Mouse (Mus musculus): Measurements from ENCODE around the gene Klc2.
"Not testable (repeated sequence)": the region's sequence is repeated elsewhere in the genome, so short reads cannot be mapped to it uniquely, and the experiment has no call there.

Gene Klc2

DNA sequence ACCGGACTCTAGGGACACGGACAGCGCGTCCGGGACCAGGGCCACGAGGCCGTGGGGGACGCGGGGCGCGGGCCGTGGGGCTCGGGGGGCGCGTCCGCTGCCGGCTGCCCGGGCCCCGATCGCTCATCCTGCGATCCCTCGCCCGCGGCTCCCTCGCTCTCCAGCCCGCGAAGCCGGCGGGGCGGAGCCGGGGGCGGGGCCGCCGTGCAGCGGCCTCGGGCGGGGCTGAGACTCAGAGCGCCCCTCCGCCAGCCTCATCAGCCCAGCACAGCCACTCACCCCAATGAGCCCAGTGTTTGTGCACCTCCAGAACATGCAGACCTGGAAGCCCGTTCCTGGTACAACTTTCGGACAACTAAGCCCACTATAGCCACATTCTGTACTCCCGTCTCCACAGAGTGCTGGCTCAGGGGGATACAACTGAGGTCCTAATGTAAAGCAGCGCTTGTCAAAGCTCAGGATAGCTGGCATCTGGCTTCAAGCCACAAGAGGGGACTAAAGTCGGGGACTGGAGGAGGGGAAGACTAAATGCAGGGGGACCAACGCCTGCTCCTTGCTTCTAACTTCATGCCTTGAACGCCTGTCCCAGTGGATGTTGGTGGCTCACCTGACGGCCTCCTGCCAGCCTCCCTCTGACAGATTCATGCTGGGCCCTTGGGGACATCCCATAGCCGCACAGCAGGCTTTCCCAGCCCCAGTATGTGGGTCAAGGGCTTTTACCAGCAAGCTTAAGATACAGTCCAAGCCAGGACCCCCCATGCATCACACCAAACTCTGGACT lies 19.8 kb downstream of the Klc2 start, which contains the start of gene Cnih2:
Gene Cnih2 (minus strand): TSS at position 159 of the 781 bp plus-strand sequence.
- peak; percentile 81 to 89 for DNase-seq

DNA sequence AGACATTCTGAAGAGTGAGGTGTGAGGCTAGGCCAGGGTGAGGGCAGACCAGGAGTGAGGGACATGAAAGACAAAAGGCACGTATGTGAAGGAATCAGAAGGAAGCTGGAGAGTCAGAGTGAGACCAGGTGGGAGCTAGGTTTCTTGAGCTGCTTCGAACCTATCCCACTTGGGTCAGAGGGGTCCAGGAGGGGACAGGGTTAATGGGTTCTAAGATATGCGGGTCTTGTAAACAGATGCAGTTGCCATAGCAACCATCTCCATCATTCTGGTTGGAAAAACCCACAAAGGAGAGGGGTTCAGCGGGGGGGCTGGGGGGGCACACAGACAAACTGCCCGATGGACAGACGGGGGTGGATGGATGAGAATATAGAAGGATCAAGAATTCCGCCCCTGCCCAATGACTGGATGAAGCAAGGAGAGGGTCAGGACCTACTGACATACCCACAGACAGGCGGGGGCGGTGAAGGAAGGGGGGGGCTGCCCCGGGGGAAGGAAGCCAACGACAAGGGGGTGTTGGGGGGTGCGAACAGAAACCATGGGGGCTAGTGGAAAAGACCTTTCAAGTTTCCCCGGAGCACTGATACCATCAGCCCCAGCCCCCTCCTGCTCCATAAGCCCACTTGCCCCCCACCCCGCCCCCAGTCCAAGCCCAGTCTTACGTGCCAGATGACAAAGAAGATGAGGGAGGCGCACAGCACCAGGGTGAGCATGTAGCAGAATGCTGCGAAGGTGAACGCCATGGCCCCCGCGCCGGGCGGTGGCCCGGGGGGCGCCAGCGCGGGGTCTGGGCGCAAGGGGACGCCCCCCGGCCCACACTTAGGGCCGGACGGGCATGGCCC lies 20.6 kb downstream of the Klc2 start:
- DNase-seq: peak in 1 of 2 experiments; percentile 50

DNA sequence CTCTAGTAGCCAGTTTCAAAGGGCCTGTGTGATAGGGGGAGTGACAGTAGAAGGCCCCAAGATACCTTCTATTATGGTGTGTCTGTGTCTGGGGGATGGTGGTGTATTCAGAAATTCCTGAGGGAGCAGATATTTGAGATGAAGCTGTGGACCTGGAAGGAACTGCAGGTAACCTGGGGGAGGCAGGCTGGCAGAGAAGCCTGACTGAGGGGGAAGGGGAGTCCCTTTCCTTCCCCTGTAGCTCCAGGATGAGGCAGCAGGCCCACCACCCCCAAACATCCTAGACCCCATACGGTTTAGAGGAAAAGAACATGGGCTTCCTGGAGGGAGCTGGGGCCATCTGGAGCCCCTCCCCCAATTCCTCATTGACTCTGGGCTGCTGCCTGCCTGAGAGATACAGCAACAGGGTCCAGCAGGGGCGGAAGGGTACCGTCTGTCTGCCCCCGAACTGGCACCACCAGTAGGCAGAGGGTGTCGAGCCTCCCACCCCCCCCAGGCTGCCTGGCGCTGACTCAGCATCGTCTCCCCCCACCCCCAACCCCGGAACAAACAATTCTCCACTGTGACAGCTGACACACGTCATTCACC lies 22.4 kb downstream of the Klc2 start:
- DNase-seq: peak in 1 of 2 experiments; percentile 47

DNA sequence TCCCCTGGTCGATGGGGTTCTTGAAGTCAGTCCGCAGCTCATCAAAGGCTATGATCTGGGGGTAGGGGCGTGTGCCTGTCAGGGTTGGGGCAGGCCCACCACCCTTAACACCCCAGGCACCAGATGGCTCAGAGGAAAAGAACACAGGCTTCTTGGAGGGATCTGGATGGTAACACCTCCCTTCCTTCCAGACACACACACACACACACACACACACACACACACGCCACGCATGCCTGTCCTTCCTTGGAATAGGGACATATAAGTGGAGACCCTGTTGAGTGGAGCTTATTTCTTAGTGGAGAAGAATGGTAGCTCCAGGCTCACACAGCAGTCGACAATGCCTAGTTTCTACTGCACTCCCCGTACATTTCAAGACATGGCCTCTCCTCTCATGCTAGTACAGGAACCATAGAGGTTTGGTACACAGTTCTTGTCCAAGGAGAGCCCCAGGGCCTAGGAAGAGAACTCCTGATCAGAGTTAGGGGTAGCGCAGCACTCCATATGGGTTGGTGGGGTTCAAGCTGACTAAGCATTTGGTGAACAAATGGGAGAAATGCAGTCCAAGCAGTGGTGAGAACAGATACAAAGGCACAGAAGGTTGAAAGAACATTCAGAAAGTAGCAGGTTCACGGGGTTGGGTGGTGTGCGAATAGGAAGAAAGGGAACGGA lies 23.5 kb downstream of the Klc2 start:
- peak in 1 of 2 experiments; percentile 13 for DNase-seq

DNA sequence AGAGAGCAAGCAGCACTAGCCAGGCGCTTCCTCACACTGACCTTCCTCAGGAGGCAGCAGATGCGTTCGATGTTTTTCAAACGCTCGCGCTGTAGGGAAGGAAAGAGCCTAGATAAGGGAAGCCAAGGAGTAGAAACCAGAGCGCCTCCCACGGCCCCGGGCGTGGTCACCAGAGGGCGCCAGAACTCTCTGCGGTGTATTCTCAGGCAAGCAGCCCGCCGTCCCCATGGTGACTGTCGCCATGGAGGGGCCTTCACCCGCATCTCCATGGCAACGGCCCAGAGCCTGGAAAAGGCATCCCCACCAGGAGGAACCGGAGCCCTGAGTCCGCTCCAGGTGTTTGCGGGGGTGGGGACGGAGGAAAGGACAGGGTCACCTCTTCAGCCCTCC lies 24.1 kb downstream of the Klc2 start:
- DNase-seq: peak; percentile 98 to 99

DNA sequence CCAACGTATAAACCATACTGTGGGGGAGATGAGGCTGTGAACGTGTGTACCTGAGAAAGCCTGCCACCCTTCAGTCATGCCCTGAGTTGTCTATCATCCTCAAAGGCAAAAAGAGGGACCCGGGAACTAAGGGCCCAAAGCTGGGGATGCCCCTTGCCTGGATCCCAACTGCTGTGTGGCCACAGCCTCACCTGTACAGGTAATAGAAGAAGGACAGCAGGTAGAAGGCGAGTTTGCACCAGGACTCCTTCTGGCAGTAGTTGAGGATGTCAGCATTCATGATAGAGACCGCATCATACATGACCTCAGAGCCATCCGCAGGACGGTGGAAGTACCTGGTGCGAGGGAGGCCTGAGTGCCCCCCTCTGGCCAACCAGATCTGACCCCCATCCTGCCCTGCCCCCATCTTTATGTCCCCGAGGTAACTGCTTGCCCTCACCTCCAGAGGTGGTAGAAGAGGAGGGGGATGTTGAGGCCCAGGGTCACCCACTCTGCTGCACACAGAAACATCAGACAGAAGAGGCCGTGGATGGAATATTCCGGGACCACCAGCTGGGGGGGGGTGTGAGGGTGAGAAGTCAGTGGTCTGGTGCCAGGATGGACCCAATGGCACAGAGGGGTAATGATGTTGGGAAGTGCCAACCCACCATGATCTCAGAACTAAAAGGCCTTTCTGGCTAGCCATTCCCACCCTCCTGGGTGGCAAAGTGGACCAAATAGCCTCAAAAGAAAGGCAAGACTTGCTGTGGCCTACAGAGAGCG lies 24.7 kb downstream of the Klc2 start:
- DNase-seq: peak in 1 of 2 experiments; percentile 57

DNA sequence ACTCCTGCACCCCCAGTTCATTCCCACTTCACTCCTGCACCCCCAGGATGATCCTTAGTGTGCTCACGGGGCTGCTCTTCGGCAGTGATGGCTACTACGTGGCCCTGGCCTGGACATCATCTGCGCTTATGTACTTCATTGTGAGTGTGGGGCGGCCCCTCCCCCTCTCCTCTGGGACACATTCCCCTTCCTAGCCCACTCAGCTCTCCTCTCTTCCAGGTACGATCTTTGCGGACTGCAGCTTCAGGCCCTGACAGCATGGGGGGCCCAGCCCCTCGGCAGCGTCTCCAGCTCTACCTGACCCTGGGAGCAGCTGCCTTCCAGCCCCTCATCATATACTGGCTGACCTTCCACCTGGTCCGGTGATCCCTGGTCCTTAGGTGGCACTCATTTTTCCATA lies 26.3 kb downstream of the Klc2 start:
- peak in 1 of 2 experiments; percentile 43 for DNase-seq

DNA sequence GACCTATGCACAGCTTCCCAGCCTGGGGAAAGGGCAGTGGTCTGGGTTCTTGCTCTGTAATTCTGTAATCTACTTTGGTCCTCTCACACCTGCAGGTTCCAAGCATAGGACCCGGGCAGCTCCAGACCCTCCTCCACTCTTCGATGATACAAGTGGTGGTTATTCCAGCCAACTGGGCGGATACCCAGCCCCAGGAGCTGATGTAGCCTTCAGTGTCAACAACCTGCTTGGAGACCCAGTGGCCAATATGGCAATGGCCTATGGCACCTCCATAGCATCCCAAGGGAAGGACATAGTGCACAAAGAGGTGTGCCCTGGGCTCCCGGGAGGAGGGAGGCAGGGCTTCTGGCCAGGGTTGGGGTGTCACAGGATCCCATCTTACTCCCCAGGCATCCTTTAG lies 29.0 kb downstream of the Klc2 start:
- peak in 1 of 2 experiments; percentile 29 for DNase-seq

DNA sequence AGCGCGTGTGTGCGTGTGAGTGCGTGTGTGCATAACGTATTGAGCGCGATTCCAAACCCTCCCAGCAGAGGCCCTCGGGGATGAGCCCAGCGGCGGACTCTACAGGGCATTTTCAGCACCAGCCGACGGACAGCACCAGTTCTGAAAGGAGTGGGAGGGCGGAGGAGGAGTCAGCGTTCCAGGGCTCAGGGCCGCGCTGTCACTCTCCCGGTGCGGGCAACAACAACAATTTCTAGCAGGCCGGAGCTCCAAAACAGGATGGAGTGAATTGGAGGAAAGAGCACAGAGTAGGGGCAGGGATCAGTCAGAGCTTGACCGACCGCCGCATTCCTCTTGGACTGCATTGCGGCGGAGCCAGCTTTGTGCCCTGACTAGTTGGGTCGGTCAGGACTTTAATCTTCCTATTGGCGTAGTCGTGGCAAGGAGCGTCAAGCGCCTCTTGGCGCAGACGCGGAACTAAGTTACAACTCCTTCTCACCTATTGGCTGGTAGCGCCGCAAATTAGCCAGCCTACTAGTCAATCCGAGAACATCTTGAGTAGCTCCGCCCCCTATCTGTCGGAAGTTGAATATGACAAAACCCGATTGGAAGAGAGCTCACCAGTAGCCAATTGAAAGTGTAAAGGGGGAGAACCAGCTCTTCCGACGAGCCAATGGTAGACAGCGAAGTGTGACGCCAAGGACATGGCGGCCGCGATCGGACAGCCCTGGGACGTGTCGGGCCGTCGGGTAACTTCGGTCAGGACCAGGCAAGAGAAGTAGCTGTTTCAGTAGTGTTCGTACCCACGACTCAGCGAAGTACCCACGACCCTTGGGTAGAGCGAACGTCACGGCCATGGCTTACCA lies 30.3 kb downstream of the Klc2 start, which contains the start of gene Yif1a:
Gene Yif1a (plus strand): TSS at position 655 of the 845 bp plus-strand sequence.
- DNase-seq: peak; percentile 90 to 93

DNA sequence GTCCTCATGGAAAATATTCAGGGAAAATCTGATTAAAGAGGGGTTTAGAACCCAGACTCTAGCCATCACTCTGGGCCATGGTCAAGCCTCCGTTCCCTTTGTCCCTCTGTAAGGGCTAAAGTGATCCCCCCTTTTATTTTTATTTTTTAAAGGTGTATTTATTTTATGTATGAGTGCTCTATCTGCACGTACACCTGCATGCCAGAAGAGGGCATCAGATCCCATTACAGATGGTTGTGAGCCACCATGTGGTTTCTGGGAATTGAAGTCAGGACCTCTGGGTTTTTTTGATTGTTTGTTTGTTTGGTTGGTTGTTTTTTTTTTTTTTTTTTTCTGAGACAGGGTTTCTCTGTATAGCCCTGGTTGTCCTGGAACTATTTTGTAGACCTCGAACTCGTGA lies 31.8 kb downstream of the Klc2 start:
- DNase-seq: not testable (repeated sequence)

DNA sequence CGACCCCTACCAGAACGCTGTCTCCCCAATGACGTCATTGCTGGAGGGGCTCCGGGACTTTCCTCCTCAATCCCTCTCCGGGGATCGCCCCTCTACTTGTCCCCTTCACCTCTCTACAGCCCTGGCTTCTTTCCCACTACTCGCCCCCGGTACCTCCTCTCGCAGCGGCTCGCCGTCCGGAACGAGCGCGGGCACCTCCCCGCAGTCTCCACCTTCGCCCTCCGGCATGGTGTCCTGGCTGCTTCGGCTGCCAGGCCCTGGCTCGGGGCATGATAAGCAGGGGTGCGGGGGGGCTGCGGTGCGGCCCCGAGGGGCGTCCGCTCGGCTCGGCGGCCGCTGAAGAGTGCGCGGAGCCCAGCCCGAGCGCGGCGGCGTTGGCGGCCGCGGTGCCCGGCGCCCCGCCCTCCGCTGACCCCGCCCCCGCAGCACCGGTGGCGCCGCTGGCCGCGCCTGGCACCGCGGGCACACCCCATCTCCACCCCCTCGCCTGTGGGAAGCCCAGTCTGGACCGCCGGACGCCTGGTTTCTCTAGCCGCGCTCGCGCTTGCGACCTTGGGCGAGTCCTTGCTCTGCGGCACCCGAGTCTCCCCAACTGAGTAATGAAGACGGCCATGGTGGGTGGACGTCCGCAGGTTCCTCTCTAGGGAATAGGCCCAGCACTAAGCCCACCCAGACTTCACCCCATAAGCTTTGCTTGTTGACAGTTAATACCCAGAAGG lies 33.1 kb downstream of the Klc2 start, which contains the start of gene Tmem151a:
Gene Tmem151a (minus strand): TSS at position 387 of the 719 bp plus-strand sequence.
- DNase-seq: peak; percentile 79 to 88

DNA sequence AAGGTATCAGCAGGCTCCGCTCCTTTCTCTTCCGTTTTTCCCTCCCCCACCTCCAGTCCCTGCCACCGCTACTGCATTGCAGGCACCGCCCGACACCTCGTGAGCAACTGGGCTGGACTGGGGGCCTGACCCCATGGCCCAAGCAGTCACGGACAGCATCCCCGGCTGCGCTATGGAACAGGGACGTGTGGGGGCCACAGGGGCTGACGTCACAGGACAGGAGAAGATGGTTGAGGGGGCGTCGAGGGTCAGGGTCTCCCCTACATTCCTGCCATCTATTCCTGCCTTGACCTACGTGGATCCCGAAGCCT lies 33.6 kb downstream of the Klc2 start:
- DNase-seq: peak in 1 of 2 experiments; percentile 64

DNA sequence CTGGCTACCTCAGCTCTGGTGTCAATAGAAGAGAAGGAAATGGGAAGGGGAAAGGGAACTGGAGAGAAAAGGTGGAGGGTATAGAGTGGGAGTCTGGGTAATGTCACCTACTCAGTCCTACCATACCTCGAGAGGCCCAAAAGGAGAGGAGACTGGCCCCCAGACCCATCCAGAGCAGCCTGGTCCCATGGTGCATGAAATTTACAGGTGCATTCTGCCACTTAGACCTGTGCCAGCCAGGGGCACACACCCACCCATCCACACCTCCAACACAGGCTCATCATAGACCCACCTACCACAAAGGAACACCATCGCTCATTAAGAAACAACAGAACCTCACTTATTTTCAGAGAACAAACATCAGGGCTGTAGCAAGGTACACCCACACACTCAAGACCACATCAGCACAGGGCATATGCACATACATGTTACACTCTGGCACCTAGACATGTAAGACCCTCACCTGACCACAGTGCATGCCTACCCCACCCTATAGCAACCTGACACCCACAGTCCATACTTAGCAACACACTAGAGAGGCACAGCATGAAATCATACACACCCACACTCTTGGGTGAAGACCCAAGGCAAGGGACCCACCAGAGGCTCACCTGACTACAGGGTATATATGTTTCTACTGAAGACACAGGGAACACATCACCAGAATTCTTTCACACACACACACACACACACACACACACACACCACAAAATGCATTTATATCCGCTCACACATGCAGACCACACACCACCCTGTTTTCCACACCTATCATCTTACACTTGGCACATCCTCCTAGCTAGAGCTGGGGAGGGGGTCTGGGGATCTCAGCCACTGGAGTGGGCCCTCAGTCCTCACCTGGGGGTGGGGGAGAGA lies 34.2 kb downstream of the Klc2 start:
- no peak for DNase-seq

DNA sequence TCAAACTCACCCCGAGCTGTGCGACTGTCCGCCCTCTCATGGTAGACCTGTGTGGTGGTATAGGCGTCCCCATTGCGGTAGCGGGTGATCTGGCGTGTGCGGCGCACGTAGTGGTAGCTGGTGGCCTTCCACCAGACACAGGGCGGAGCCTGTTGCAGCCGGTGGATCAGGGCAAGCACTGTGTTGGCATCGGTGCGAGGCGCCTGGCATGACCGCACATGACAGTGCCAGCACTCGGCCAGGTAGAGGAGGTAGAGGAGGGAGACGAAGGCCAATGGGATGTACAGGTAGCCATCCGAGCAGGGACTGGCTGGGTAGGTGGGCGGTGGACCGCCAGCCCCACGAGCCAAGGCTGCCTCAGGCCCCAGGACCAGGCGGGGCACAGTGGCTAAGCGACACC lies 35.8 kb downstream of the Klc2 start:
- peak; percentile 52 to 69 for DNase-seq

DNA sequence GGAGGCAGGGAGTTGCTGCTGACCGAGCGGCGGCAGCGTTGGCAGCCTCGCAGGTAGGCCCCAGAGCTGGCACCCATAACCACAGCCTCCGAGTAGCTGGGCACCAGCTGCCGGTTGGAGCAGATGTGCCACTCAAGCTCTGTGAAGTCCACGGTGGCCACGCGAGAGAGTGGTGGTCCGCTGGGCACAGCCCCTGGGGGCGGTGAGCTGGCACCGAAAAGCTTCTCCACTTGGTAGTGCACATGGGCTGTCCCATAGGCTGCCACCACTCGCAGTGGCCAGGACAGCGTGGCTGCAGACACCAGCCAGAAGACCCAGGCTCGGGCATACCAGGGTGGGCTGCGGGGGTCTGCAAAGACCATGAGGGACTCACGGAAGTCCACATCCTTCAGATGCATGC lies 36.4 kb downstream of the Klc2 start:
- no peak for DNase-seq

DNA sequence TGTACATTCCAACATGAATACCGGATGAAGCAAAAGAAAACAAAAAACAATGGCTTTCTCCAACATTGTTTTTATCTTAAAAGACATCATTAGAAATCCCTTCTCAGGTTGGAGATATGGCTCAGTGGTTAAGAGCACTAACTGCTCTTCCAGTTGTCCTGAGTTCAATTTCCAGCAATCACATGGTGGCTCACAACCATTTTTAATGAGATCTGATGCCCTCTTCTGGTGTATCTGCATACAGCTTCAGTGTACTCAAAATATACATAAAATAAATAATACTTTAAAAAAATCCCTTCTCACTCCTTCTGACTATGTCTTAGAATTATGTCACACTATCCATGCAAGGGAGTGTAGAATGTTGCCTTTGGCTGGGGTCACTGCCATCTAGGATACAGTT lies 39.1 kb downstream of the Klc2 start:
- DNase-seq: no peak

DNA sequence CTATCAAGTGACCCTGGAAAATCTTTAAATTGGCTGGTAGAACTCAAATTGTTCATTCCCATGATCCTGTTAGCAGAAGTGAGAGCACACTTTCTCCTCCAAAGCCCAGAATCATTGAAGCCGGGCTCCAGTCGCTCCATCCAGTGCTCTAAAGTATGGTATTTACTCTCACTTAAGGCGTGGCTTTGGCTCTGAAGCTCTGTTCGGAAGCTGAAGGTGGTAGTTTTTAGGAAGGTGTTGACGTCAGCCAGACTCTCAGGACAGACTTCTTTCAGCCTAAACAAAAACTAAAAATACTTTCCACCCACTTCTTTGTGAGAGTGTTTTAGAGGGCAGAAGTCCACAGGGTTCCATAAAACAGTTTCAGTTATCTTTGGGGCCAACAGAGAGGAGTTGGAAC lies 44.8 kb downstream of the Klc2 start:
- no peak for DNase-seq

DNA sequence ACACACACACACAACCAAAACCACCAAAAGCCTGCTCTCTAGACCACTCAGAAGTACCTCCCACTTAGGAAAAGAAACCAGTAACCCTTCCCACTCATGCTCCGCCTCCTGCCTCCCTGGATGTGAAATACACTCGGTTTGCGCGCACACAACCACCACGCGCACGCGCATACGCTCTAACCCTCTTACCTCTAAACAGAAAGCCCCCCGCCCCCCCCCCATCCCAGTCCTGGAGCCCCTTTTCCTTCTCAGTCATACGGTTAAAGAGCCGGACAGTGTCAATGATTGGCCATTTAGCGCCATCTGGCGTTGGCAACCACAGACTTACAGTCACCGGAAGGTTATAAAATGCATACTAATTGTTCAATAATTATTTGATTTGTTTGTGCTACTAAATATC lies 45.3 kb downstream of the Klc2 start:
- peak in 1 of 2 experiments; percentile 82 for DNase-seq

DNA sequence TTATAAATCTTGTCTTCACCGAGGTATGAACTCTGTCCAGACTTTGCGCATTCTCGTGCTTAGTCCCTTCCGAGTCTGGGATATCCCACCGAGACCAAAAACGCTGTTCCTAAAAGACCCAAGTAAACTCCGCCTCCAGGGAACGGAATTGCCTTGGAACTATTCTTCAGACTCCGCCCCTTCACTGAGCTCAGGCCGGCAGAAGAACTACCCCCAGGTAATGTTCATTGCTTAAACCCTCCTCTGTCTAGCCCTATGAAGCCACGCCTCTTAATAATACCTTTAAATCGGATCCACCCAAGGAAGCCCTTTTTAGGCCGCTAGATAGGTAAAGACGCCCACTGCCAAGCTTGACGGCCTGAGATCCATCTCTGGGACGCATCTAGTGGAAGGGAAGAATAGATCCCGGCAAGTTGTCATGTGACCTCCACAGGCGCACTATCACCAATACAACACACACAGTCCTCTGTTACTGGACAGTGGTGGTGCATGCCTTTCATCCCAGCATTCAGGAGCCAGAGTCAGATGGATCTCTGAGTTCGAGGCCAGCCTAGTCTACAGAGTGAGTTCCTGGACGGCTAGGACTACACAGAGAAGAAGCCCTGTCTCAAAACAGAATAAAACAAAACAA lies 45.9 kb downstream of the Klc2 start:
- DNase-seq: no peak

All from cerebellum, postnatal 25 days (tissue).